Mouse (Mus musculus): ENCODE results near the gene Pawr. TPM values are rescaled to one million over a fixed set of nuclear protein-coding genes. Genes with fewer than 3 reads are reported as not detected.
A peak's percentile ranks its signal among the peaks of the same experiment; 100 is the strongest.
"Not testable (repeated sequence)": the region's sequence is repeated elsewhere in the genome, so short reads cannot be mapped to it uniquely, and the experiment has no call there.

Pawr gene
- total and polyA plus RNA-seq, 2 experiments from 2014 or later, result 2.7 to 3.5 TPM

DNA sequence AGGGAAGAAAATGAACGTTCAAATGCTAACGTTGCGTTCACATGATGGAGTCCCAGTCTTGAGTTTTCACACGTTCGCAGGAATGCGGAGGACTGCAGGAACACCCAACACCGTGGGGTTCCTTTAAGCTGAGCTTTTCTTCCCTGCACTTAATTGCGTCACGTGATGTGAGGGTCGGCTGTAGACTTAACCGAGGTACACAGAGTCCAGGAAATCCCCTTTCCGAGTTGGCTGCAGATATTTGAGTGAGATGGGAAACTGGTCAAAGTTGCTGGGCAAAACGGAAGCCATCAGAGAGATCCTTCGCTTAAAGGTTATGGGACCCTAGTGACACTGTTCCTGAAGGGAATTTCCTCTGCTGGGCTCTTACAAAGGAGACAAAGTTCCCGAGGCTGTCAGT is 102.1 kb downstream of the Pawr start:
- H3K27ac ChIP-seq (ENCODE audit: low read depth), result no peak overlapping the region
- ATAC-seq (ENCODE audit: insufficient read depth, low read depth) (peak; percentile 53; the same call in 1 of the 2 replicates), DNase-seq (ENCODE audit: low spot score) (no peak)
- no peaks in the 10 kb centered on the region for H3K36me3 ChIP-seq (replicated peaks; ENCODE audit: control insufficient read depth, insufficient read depth, low read length)
- H3K9ac ChIP-seq (replicated peaks; ENCODE audit: low read depth, low read length), result no peak overlapping the region
- TF ChIP-seq EP300 (IDR thresholded peaks at IDR 0.05; ENCODE audit: low read depth) (no peak), CTCF (IDR thresholded peaks at IDR 0.05; ENCODE audit: low read depth) (no peak)
- H3K4me3 ChIP-seq (ENCODE audit: low read depth, low read length), result no peak overlapping the region
- no peaks in the 10 kb centered on the region for H3K9me3 ChIP-seq (replicated peaks; ENCODE audit: control insufficient read depth, low read length)
- H3K27me3 ChIP-seq (ENCODE audit: control insufficient read depth, insufficient read depth, low read length), result no peaks in the 10 kb centered on the region
- H3K4me2 ChIP-seq (ENCODE audit: low read depth, low read length), result peak overlapping the region; percentile 52
- WGBS, result 12% methylated on average over 15 of the region's 15 CpGs
- peaks cover 10% of the 10 kb centered on the region; the same call in 1 of the 2 replicates for H3K4me1 ChIP-seq (ENCODE audit: control insufficient read depth, insufficient read depth)

DNA sequence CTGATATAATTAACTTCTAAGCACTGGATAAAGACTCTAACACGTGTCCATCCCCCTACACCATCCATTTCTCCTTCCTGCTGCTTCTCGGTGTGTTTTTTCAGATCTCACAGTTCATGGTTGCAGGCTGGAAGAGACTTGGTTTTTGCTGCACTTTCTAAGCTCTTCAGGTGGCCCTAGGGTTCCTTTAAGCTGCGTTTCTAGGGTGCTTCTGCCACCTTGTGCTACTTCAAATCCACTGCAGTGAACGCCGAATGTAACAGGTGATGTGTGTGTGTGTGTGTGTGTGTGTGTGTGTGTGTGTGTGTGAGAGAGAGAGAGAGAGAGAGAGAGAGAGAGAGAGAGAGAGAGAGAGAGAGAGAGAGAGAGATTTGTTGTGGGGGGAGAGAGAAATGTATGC is 103.7 kb downstream of the Pawr start:
- no peak for TF ChIP-seq EP300 (IDR thresholded peaks at IDR 0.05; ENCODE audit: low read depth)
- peak; percentile 72 for TF ChIP-seq CTCF (IDR thresholded peaks at IDR 0.05; ENCODE audit: low read depth)
- DNase-seq (ENCODE audit: low spot score) (peak; percentile 68), ATAC-seq (ENCODE audit: insufficient read depth, low read depth) (peak; percentile 74)
- Histone ChIP-seq H3K9me3 (replicated peaks; ENCODE audit: control insufficient read depth, low read length) (no peaks in the 10 kb centered on the region), H3K27me3 (ENCODE audit: control insufficient read depth, insufficient read depth, low read length) (no peaks in the 10 kb centered on the region), H3K4me3 (ENCODE audit: low read depth, low read length) (no peak overlapping the region), H3K27ac (ENCODE audit: low read depth) (no peak overlapping the region), H3K9ac (replicated peaks; ENCODE audit: low read depth, low read length) (no peak overlapping the region), H3K4me2 (ENCODE audit: low read depth, low read length) (no peak overlapping the region), H3K36me3 (replicated peaks; ENCODE audit: control insufficient read depth, insufficient read depth, low read length) (no peaks in the 10 kb centered on the region), H3K4me1 (ENCODE audit: control insufficient read depth, insufficient read depth) (peaks cover 10% of the 10 kb centered on the region; the same call in 1 of the 2 replicates)
- WGBS, result 14% methylated on average over 5 of the region's 5 CpGs

DNA sequence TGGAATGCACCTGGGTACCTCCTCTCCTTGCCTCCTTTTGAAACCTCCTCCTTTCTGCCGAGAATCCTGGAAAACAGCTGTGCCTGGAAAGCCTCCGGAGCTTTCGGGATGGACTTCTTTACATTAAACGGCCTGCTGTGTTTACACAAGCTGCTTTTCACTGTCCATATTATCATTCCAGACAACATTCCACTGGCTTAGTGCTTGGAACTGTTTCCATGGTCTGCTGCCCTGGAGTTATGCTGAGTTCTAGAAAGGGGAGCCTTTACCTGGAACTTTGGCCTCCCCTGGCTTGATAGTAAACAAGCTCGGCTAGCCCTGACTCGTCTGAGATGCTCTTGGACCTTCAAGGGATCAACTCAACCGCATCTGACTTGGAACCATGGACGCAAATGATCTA is 104.4 kb downstream of the Pawr start:
- peaks cover 10% of the 10 kb centered on the region; the same call in 1 of the 2 replicates for H3K4me1 ChIP-seq (ENCODE audit: control insufficient read depth, insufficient read depth)
- no peaks in the 10 kb centered on the region for H3K36me3 ChIP-seq (replicated peaks; ENCODE audit: control insufficient read depth, insufficient read depth, low read length)
- H3K4me3 ChIP-seq (ENCODE audit: low read depth, low read length), result no peak overlapping the region
- DNase-seq (ENCODE audit: low spot score) (no peak), ATAC-seq (ENCODE audit: insufficient read depth, low read depth) (no peak)
- TF ChIP-seq CTCF (IDR thresholded peaks at IDR 0.05; ENCODE audit: low read depth) (no peak), EP300 (IDR thresholded peaks at IDR 0.05; ENCODE audit: low read depth) (no peak)
- WGBS, result 43% methylated on average over 8 of the region's 8 CpGs
- no peaks in the 10 kb centered on the region for H3K27me3 ChIP-seq (ENCODE audit: control insufficient read depth, insufficient read depth, low read length)
- no peak overlapping the region for H3K9ac ChIP-seq (replicated peaks; ENCODE audit: low read depth, low read length)
- H3K27ac ChIP-seq (ENCODE audit: low read depth), result no peak overlapping the region
- H3K9me3 ChIP-seq (replicated peaks; ENCODE audit: control insufficient read depth, low read length), result no peaks in the 10 kb centered on the region
- no peak overlapping the region for H3K4me2 ChIP-seq (ENCODE audit: low read depth, low read length)

DNA sequence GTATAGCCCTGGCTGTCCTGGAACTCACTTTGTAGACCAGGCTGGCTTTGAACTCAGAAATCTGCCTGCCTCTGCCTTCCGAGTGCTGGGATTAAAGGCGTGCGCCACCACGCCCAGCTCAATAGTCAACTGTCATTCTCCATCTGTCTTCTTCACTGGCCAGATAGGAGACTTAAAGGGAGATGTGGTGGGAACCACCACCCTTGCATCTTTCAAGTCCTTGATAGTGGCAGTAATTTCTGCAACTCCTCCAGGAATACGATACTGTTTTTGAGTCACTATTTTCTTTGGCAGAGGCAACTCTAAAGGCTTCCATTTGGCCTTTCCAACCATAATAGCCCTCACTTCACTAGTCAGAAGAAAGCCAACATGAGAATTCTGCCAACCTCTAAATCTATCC is 108.3 kb downstream of the Pawr start:
- not testable (repeated sequence) for H3K36me3 ChIP-seq (replicated peaks; ENCODE audit: control insufficient read depth, insufficient read depth, low read length); H3K9ac ChIP-seq (replicated peaks; ENCODE audit: low read depth, low read length); H3K9me3 ChIP-seq (replicated peaks; ENCODE audit: control insufficient read depth, low read length); DNase-seq (ENCODE audit: low spot score); H3K4me2 ChIP-seq (ENCODE audit: low read depth, low read length); H3K27me3 ChIP-seq (ENCODE audit: control insufficient read depth, insufficient read depth, low read length); H3K27ac ChIP-seq (ENCODE audit: low read depth); H3K4me1 ChIP-seq (ENCODE audit: control insufficient read depth, insufficient read depth); ATAC-seq (ENCODE audit: insufficient read depth, low read depth); H3K4me3 ChIP-seq (ENCODE audit: low read depth, low read length)
- WGBS, result 88% methylated on average over 5 of the region's 5 CpGs

DNA sequence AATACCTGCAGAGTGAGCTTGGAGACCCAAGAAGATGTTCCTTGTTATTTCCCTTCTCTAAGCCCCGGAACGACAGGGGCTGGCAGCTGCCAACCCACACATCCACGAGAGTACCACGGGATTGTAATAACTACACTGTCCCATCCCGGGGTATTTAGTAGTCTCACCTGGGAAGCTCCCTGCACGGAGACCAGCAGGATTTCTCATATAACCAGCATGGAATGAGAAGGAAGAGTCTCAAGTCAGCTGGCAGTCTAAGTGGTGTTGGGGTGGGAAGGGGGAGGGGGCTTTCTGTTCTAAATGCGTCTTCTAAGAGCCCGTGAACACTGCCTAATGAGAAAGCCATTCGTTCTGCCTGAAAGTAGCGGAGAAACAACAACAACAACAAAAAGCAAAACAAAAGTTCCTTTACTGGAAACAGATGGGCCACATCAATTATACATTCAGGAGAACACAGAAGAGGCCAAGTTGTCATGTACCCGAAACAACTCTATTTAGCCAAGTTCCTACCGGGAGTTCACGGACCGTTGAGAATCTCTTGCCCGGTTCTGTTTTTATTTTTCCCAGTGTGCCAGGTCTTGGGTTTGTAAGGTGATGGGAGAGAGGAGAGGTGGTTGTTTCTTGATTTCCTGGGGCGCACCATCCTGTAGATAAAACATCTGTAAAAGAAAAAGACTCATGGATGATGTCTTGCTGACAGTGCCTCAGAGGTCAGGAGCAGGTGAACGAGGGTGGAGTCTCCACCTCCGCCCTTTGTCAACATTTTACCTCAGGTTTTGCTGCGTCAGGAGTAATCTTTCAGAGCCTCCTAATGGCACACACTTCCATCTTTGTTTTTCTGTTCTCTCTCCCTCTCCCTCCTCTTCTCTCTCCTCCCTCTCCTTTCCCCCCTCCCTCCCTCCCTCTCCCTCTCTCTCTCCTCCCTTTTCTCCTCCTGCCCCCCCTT is 112.3 kb downstream of the Pawr start:
- no peak for ATAC-seq (ENCODE audit: insufficient read depth, low read depth)
- no peak for TF ChIP-seq EP300 (IDR thresholded peaks at IDR 0.05; ENCODE audit: low read depth)
- no peak for TF ChIP-seq CTCF (IDR thresholded peaks at IDR 0.05; ENCODE audit: low read depth)
- no peak for DNase-seq (ENCODE audit: low spot score)
- Histone ChIP-seq H3K4me2 (ENCODE audit: low read depth, low read length) (no peak overlapping the region), H3K36me3 (replicated peaks; ENCODE audit: control insufficient read depth, insufficient read depth, low read length) (no peaks in the 10 kb centered on the region), H3K4me3 (ENCODE audit: low read depth, low read length) (no peak overlapping the region), H3K27me3 (ENCODE audit: control insufficient read depth, insufficient read depth, low read length) (no peaks in the 10 kb centered on the region), H3K9me3 (replicated peaks; ENCODE audit: control insufficient read depth, low read length) (no peaks in the 10 kb centered on the region), H3K9ac (replicated peaks; ENCODE audit: low read depth, low read length) (no peak overlapping the region), H3K4me1 (ENCODE audit: control insufficient read depth, insufficient read depth) (peaks cover 17% of the 10 kb centered on the region), H3K27ac (ENCODE audit: low read depth) (no peak overlapping the region)
- 58% methylated on average over 19 of the region's 19 CpGs for WGBS

Data from heart, postnatal 0 days (tissue).